Mouse (Mus musculus) E14TG2a.4 (cell line): ENCODE measurements around the gene Ush2a.

ENCODE experiments used
- CTCF ChIP-seq: conservative IDR thresholded peaks from 2 replicates; pipeline ENCODE4 v1.5.1; 2014; ENCODE audit warnings: low read length
- NANOG ChIP-seq: IDR thresholded peaks from 2 replicates; pipeline ENCODE4 v1.6.1; 2014; ENCODE audit warnings: borderline replicate concordance, low read length, mixed read lengths
- POU5F1 ChIP-seq: IDR thresholded peaks from 2 replicates; pipeline ENCODE4 v1.6.1; 2014; ENCODE audit warnings: low read length, borderline replicate concordance

- TF ChIP-seq CTCF (no peak), NANOG (no peak), POU5F1 (no peak)
Measured at GRCm38 (mm10) chr1:188577376-188577775, 315.6 kb downstream of the Ush2a start.
